Mouse (Mus musculus) thymus, adult 2 months (tissue): ENCODE data around the gene Lsp1.

Source experiments
- CTCF ChIP-seq: fragments of 200-500 bp; IDR thresholded peaks from 2 replicates; pipeline ENCODE4 v1.5.1; 2012; ENCODE audit warnings: mild to moderate bottlenecking, control low read depth, low read length, moderate library complexity, borderline replicate concordance; ENCODE audit not compliant: control insufficient read depth, poor library complexity, insufficient read depth; ENCODE audit errors: extremely low read depth
- POLR2A ChIP-seq: fragments of 200-500 bp; IDR thresholded peaks from 2 replicates; pipeline ENCODE4 v1.6.1; 2012; ENCODE audit warnings: mild to moderate bottlenecking, low read length, control low read depth, moderate library complexity; ENCODE audit not compliant: control insufficient read depth, poor library complexity, insufficient read depth; ENCODE audit errors: extremely low read depth

DNA sequence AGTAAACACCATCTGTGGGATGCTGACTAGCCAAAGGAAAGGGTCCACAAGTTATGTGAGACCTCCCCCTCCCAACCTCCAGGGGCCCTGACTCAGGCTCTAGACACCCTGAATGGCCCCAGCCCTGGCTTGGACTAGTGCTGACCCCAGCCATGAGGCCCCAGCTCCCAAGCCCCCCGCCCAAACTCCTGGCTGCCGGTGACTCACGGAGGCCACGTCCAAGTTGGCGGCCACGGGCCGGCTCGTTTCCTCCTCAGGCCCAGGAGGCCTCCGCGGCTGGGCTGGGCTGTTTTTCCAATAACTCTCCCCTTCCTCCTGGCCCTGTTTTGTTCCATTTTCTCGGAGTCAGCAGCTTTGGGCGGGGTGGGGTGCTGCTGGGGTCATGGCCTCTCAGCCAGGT lies 24.2 kb downstream of the Lsp1 start:
- TF ChIP-seq CTCF (no peak), POLR2A (no peak)
